Mouse (Mus musculus): ENCODE measurements around the gene Kng1. TPM values are rescaled to one million over a fixed set of nuclear protein-coding genes. Genes with fewer than 3 reads are reported as not detected.
A peak's percentile ranks its signal among the peaks of the same experiment; 100 is the strongest.
"Not testable (repeated sequence)": the region's sequence is repeated elsewhere in the genome, so short reads cannot be mapped to it uniquely, and the experiment has no call there.

The Kng1 gene
- total RNA-seq, 2 experiments from 2014 or later, result not detected

GRCm38 (mm10) chr16:23093321-23093953, 35.8 kb downstream of the Kng1 start:
- no peak for DNase-seq (ENCODE audit: extremely low spot score in 1 of 2, low spot score in 1 of 2)

GRCm38 (mm10) chr16:23094136-23094535, 36.5 kb downstream of the Kng1 start:
- no peak for DNase-seq (ENCODE audit: extremely low spot score in 1 of 2, low spot score in 1 of 2)

GRCm38 (mm10) chr16:23095581-23095980, 37.9 kb downstream of the Kng1 start:
- DNase-seq (ENCODE audit: extremely low spot score in 1 of 2, low spot score in 1 of 2), result not testable (repeated sequence)

GRCm38 (mm10) chr16:23096886-23097285, 39.2 kb downstream of the Kng1 start:
- not testable (repeated sequence) for DNase-seq (ENCODE audit: extremely low spot score in 1 of 2, low spot score in 1 of 2)

GRCm38 (mm10) chr16:23097290-23098104, 39.8 kb downstream of the Kng1 start:
- DNase-seq (ENCODE audit: extremely low spot score in 1 of 2, low spot score in 1 of 2), result not testable (repeated sequence)

- DNase-seq (ENCODE audit: extremely low spot score in 1 of 2, low spot score in 1 of 2), result not testable (repeated sequence)
These were observed 40.4 kb downstream of the Kng1 start for GRCm38 (mm10) chr16:23098105-23098452.

- no peak for DNase-seq (ENCODE audit: extremely low spot score in 1 of 2, low spot score in 1 of 2)
These were observed 42.0 kb downstream of the Kng1 start for GRCm38 (mm10) chr16:23099632-23100031.

- DNase-seq (ENCODE audit: extremely low spot score in 1 of 2, low spot score in 1 of 2), result no peak
These were observed 42.5 kb downstream of the Kng1 start for GRCm38 (mm10) chr16:23100099-23100575.

GRCm38 (mm10) chr16:23100613-23101012, 42.9 kb downstream of the Kng1 start:
- no peak for DNase-seq (ENCODE audit: extremely low spot score in 1 of 2, low spot score in 1 of 2)

GRCm38 (mm10) chr16:23102340-23103037, 44.8 kb downstream of the Kng1 start:
- no peak for DNase-seq (ENCODE audit: extremely low spot score in 1 of 2, low spot score in 1 of 2)

- DNase-seq (ENCODE audit: extremely low spot score in 1 of 2, low spot score in 1 of 2), result no peak
These were observed 45.5 kb downstream of the Kng1 start for GRCm38 (mm10) chr16:23103038-23103745.

- no peak for DNase-seq (ENCODE audit: extremely low spot score in 1 of 2, low spot score in 1 of 2)
These were observed 46.2 kb downstream of the Kng1 start for GRCm38 (mm10) chr16:23103841-23104240.

- DNase-seq (ENCODE audit: extremely low spot score in 1 of 2, low spot score in 1 of 2), result no peak
These were observed 48.5 kb downstream of the Kng1 start for GRCm38 (mm10) chr16:23106121-23106520.

- peak; percentile 89 to 92 for DNase-seq (ENCODE audit: extremely low spot score in 1 of 2, low spot score in 1 of 2)
These were observed 49.7 kb downstream of the Kng1 start, which contains the start of gene Eif4a2 for GRCm38 (mm10) chr16:23107231-23107942. Eif4a2 (plus strand) TSS chr16:23107444.

- DNase-seq (ENCODE audit: extremely low spot score in 1 of 2, low spot score in 1 of 2), result peak; percentile 72 to 79
These were observed 50.5 kb downstream of the Kng1 start for GRCm38 (mm10) chr16:23107946-23108759.

GRCm38 (mm10) chr16:23108943-23109342, 51.3 kb downstream of the Kng1 start:
- DNase-seq (ENCODE audit: extremely low spot score in 1 of 2, low spot score in 1 of 2), result no peak

GRCm38 (mm10) chr16:23109350-23110280, 52.0 kb downstream of the Kng1 start:
- no peak for DNase-seq (ENCODE audit: extremely low spot score in 1 of 2, low spot score in 1 of 2)

- DNase-seq (ENCODE audit: extremely low spot score in 1 of 2, low spot score in 1 of 2), result no peak
These were observed 54.7 kb downstream of the Kng1 start for GRCm38 (mm10) chr16:23112348-23112747.

All from layer of hippocampus, postnatal 25 days (tissue).